Mouse (Mus musculus) myocyte (in vitro differentiated cells): ENCODE data around the gene Mrps21. TPM values are rescaled to one million over a fixed set of nuclear protein-coding genes. Genes with fewer than 3 reads are reported as not detected.
"Not testable (repeated sequence)": the region's sequence is repeated elsewhere in the genome, so short reads cannot be mapped to it uniquely, and the experiment has no call there.

ENCODE experiments used
- H3K27me3 ChIP-seq: one replicate; pipeline ENCODE4 v1.6.1; 2011; ENCODE audit not compliant: control insufficient read depth, insufficient read depth, insufficient read length
- H3K36me3 ChIP-seq: one replicate; pipeline ENCODE4 v1.6.1; 2011; ENCODE audit not compliant: control insufficient read depth, insufficient read depth
- H3K4me2 ChIP-seq: one replicate; pipeline ENCODE4 v1.6.1; 2011; ENCODE audit warnings: low read depth, control low read depth
- H3K4me3 ChIP-seq: one replicate; pipeline ENCODE4 v1.5.1; 2011; ENCODE audit warnings: mild to moderate bottlenecking, control low read depth, moderate library complexity
- H3K79me2 ChIP-seq: one replicate; pipeline ENCODE4 v1.6.1; 2011; ENCODE audit not compliant: control insufficient read depth, insufficient read depth
- H3ac ChIP-seq: one replicate; pipeline ENCODE4 v1.6.1; 2011; ENCODE audit not compliant: control insufficient read depth, insufficient read length
- CEBPB ChIP-seq: IDR thresholded peaks from 2 replicates; pipeline ENCODE4 v1.6.1; 2011; ENCODE audit warnings: mild to moderate bottlenecking, moderate library complexity; ENCODE audit not compliant: poor library complexity, insufficient read depth, severe bottlenecking
- E2F4 ChIP-seq: IDR thresholded peaks from one replicate; pipeline ENCODE4 v1.6.1; 2011; ENCODE audit warnings: mild to moderate bottlenecking, control low read depth, moderate library complexity; ENCODE audit not compliant: insufficient read depth
- MYOG ChIP-seq, 3 experiments: IDR thresholded peaks; one replicate each; pipeline ENCODE4 v1.6.1; 2011; ENCODE audit warnings: control low read depth in 2 of 3, low read depth in 2 of 3, mild to moderate bottlenecking in 2 of 3; ENCODE audit not compliant: insufficient read length in 2 of 3, control insufficient read depth in 1 of 3, insufficient read depth in 1 of 3
- SRF ChIP-seq: IDR thresholded peaks from one replicate; pipeline ENCODE4 v1.6.1; 2011; ENCODE audit warnings: low read depth; ENCODE audit not compliant: control insufficient read depth, insufficient read length
- TCF12 ChIP-seq: IDR thresholded peaks from one replicate; pipeline ENCODE4 v1.6.1; 2011; ENCODE audit warnings: mild to moderate bottlenecking, control low read depth; ENCODE audit not compliant: poor library complexity, insufficient read depth, severe bottlenecking
- TCF3 ChIP-seq: IDR thresholded peaks from one replicate; pipeline ENCODE4 v1.6.1; 2011; ENCODE audit warnings: low read depth, control low read depth; ENCODE audit not compliant: insufficient read length
- USF1 ChIP-seq: IDR thresholded peaks from one replicate; pipeline ENCODE4 v1.6.1; 2011; ENCODE audit warnings: low read depth, mild to moderate bottlenecking, control low read depth, moderate library complexity
- polyA plus RNA-seq: library from polyadenylated mRNA; unstranded; fragments of >200 nt; fragmentation: generic; extraction: Trizol; gene quantifications from one replicate; pipeline ENCODE4 v1.2.1, GENCODE M21; 2012; ENCODE audit warnings: missing spikeins

Mrps21 gene
- polyA plus RNA-seq, 1 experiment: 400 TPM

GRCm38 (mm10) chr3:95863578-95863977 is 7.7 kb downstream of the Mrps21 start:
- Histone ChIP-seq H3K36me3 (no peaks in the 10 kb centered on the region), H3ac (no peak overlapping the region), H3K4me2 (no peak overlapping the region), H3K27me3 (no peaks in the 10 kb centered on the region), H3K4me3 (no peak overlapping the region), H3K79me2 (no peaks in the 10 kb centered on the region)
- no peak for TF ChIP-seq TCF12
- TF ChIP-seq USF1: no peak
- TF ChIP-seq E2F4: no peak

- no peaks in the 10 kb centered on the region for H3K36me3 ChIP-seq
- no peaks in the 10 kb centered on the region for H3K27me3 ChIP-seq
- TF ChIP-seq TCF3 (no peak), SRF (no peak), CEBPB (no peak)
- no peak overlapping the region for H3ac ChIP-seq
- no peak overlapping the region for H3K4me3 ChIP-seq
- H3K79me2 ChIP-seq: no peaks in the 10 kb centered on the region
- H3K4me2 ChIP-seq: no peak overlapping the region
These were observed 9.5 kb downstream of the Mrps21 start for GRCm38 (mm10) chr3:95861796-95862195.

GRCm38 (mm10) chr3:95861216-95861615 is 10.1 kb downstream of the Mrps21 start:
- peak; percentile 10 for TF ChIP-seq USF1
- TF ChIP-seq TCF3: no peak
- Histone ChIP-seq H3K79me2 (no peaks in the 10 kb centered on the region), H3K4me2 (no peak overlapping the region), H3K27me3 (no peaks in the 10 kb centered on the region), H3ac (no peak overlapping the region), H3K4me3 (no peak overlapping the region), H3K36me3 (no peaks in the 10 kb centered on the region)

- Histone ChIP-seq H3ac (no peak overlapping the region), H3K36me3 (no peaks in the 10 kb centered on the region)
- TF ChIP-seq E2F4: no peak
- TF ChIP-seq CEBPB: no peak
- no peak for TF ChIP-seq TCF3
- TF ChIP-seq USF1: no peak
These were observed 11.0 kb downstream of the Mrps21 start for GRCm38 (mm10) chr3:95860323-95860722.

GRCm38 (mm10) chr3:95858278-95858677 is 13.0 kb downstream of the Mrps21 start:
- not testable (repeated sequence) for H3ac ChIP-seq, H3K27me3 ChIP-seq, H3K36me3 ChIP-seq, H3K4me2 ChIP-seq, H3K4me3 ChIP-seq
- H3K79me2 ChIP-seq: peaks cover 20% of the 10 kb centered on the region

More at GRCm38 (mm10) chr3:95860323-95860722, 11.0 kb downstream of the Mrps21 start:
- H3K27me3 ChIP-seq: no peaks in the 10 kb centered on the region
- no peak overlapping the region for H3K4me2 ChIP-seq
- H3K79me2 ChIP-seq: peaks cover 2% of the 10 kb centered on the region
- H3K4me3 ChIP-seq: no peak overlapping the region

GRCm38 (mm10) chr3:95857050-95857449 is 14.3 kb downstream of the Mrps21 start:
- H3ac ChIP-seq, H3K4me3 ChIP-seq, H3K4me2 ChIP-seq, H3K27me3 ChIP-seq: not testable (repeated sequence)
- Histone ChIP-seq H3K36me3 (peaks cover 14% of the 10 kb centered on the region), H3K79me2 (peaks cover 20% of the 10 kb centered on the region)

- no peak for TF ChIP-seq MYOG (IDR thresholded peaks at IDR 0.05; ENCODE audit: control insufficient read depth in 1 of 3, insufficient read depth in 1 of 3, insufficient read length in 2 of 3, low read depth in 2 of 3)
- no peak for TF ChIP-seq CEBPB
- H3K79me2 ChIP-seq: peaks cover 20% of the 10 kb centered on the region
- H3K27me3 ChIP-seq: no peaks in the 10 kb centered on the region
These were observed 15.2 kb downstream of the Mrps21 start for GRCm38 (mm10) chr3:95856115-95856514.

More at GRCm38 (mm10) chr3:95856115-95856514, 15.2 kb downstream of the Mrps21 start:
- peak overlapping the region; percentile 16 for H3ac ChIP-seq
- peaks cover 21% of the 10 kb centered on the region for H3K36me3 ChIP-seq
- H3K4me3 ChIP-seq: peak overlapping the region; percentile 70
- H3K4me2 ChIP-seq: peak overlapping the region; percentile 68
